Mouse (Mus musculus) spleen, adult 2 months (tissue): ENCODE data around the gene Msl3l2. TPM values are rescaled to one million over a fixed set of nuclear protein-coding genes. Genes with fewer than 3 reads are reported as not detected.

Source experiments
- DNase-seq, 2 experiments: peaks; one replicate each; pipeline versions ENCODE4 v3.0.0 to v3.0.0-alpha.2; 2012 to 2021; ENCODE audit warnings: low spot score in 2 of 2, low read depth in 1 of 2
- H3K27ac ChIP-seq: fragments of 200-500 bp; 2 replicates; pipeline ENCODE4 v1.5.1; 2012; ENCODE audit warnings: low read length, inconsistent platforms; ENCODE audit not compliant: insufficient read depth
- H3K27me3 ChIP-seq: fragments of 200-500 bp; 2 replicates; pipeline ENCODE4 v1.6.1; 2012; ENCODE audit warnings: mild to moderate bottlenecking, moderate library complexity, low read length, inconsistent platforms; ENCODE audit not compliant: control insufficient read depth, insufficient read depth
- H3K36me3 ChIP-seq: fragments of 200-500 bp; 2 replicates; pipeline ENCODE4 v1.6.1; 2012; ENCODE audit warnings: mild to moderate bottlenecking, low read length, inconsistent platforms; ENCODE audit not compliant: control insufficient read depth, insufficient read depth
- H3K4me1 ChIP-seq: fragments of 200-500 bp; 2 replicates; pipeline ENCODE4 v1.6.1; 2011; ENCODE audit warnings: inconsistent platforms; ENCODE audit not compliant: control insufficient read depth, insufficient read depth, insufficient read length
- H3K4me3 ChIP-seq: fragments of 200-500 bp; 2 replicates; pipeline ENCODE4 v1.5.1; 2011; ENCODE audit warnings: mild to moderate bottlenecking, inconsistent platforms; ENCODE audit not compliant: insufficient read depth, insufficient read length; ENCODE audit errors: extremely low read depth
- CTCF ChIP-seq: fragments of 200-500 bp; IDR thresholded peaks from 2 replicates; pipeline ENCODE4 v1.5.1; 2011; ENCODE audit warnings: mild to moderate bottlenecking, inconsistent platforms; ENCODE audit not compliant: insufficient read depth, insufficient read length, insufficient replicate concordance; ENCODE audit errors: extremely low read depth
- POLR2A ChIP-seq: fragments of 200-500 bp; IDR thresholded peaks from 2 replicates; pipeline ENCODE4 v1.6.1; 2011; ENCODE audit warnings: low read depth, low read length, inconsistent platforms
- WGBS: fragments of 180-500 bp; shearing (Covaris S2); methylation state at CpG from one replicate; pipeline ENCODE4 v1.1.7; 2018; 5-methylcytosine and 5-hydroxymethylcytosine counted together
- polyA plus RNA-seq: library from polyadenylated mRNA; depleted of rRNA; stranded (reverse); fragments of >200 nt; gene quantifications from 2 replicates; pipeline ENCODE4 v1.2.3, GENCODE M21; 2012

Msl3l2 gene
- polyA plus RNA-seq, 1 experiment, result 2.6 TPM

GRCm38 (mm10) chr10:56099126-56099525, 7.6 kb upstream of the Msl3l2 start:
- Histone ChIP-seq H3K4me3 (no peak overlapping the region), H3K27me3 (no peaks in the 10 kb centered on the region), H3K36me3 (no peaks in the 10 kb centered on the region), H3K27ac (no peak overlapping the region), H3K4me1 (no peaks in the 10 kb centered on the region)
- 94% methylated on average over 3 of the region's 3 CpGs for WGBS
- no peak for DNase-seq
- TF ChIP-seq CTCF (no peak), POLR2A (no peak)

- WGBS, result 94% methylated on average over 3 of the region's 3 CpGs
- Histone ChIP-seq H3K27ac (no peak overlapping the region), H3K4me1 (no peaks in the 10 kb centered on the region), H3K27me3 (no peaks in the 10 kb centered on the region), H3K36me3 (no peaks in the 10 kb centered on the region), H3K4me3 (no peak overlapping the region)
- no peak for TF ChIP-seq CTCF
- DNase-seq, result no peak
Observed at GRCm38 (mm10) chr10:56099641-56100310, 6.9 kb upstream of the Msl3l2 start.

GRCm38 (mm10) chr10:56106996-56107334, 248 bp downstream of the Msl3l2 start:
- TF ChIP-seq POLR2A (no peak), CTCF (no peak)
- Histone ChIP-seq H3K36me3 (no peaks in the 10 kb centered on the region), H3K27me3 (no peaks in the 10 kb centered on the region), H3K4me3 (peak overlapping the region; percentile 62), H3K4me1 (no peaks in the 10 kb centered on the region), H3K27ac (no peak overlapping the region)
- 26% methylated on average over 1 of the region's 1 CpGs for WGBS
- no peak for DNase-seq

- H3K4me1 ChIP-seq, result peaks cover 6% of the 10 kb centered on the region; the same call in 1 of the 2 replicates
- H3K27me3 ChIP-seq, result no peaks in the 10 kb centered on the region
- no peak overlapping the region for H3K27ac ChIP-seq
- 12% methylated on average over 50 of the region's 50 CpGs for WGBS
- no peak for TF ChIP-seq CTCF
- TF ChIP-seq POLR2A, result no peak
- H3K4me3 ChIP-seq, result peak overlapping the region; percentile 62
- peak; percentile 12 to 41 for DNase-seq
- no peaks in the 10 kb centered on the region for H3K36me3 ChIP-seq
Observed at GRCm38 (mm10) chr10:56114951-56115635, 8.4 kb downstream of the Msl3l2 start.

DNA sequence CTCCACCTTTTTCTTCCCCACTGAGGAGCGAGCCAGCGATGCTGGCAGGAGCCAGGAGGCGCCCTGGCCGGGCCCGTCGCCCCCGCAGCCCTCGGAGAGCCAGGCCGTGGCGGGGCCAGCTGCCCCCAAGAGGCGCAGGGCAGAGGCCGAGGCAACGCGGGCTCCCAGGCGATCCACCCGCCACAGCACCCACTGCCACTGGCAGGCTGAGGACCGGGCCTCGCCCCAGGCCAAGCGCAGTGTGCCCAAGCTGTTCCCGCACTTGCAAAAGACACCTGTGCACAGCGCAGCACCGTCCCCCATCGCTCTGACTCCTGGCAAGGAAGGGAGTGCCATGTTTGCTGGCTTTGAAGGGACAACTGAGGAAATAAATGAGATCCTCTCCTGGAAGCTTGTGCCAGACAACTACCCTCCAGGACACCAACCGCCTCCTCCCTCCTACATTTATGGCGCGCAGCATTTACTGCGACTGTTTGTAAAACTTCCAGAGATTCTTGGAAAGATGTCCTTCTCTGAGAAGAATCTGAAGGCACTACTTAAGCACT, 9.0 kb downstream of the Msl3l2 start:
- 64% methylated on average over 25 of the region's 27 CpGs for WGBS
- DNase-seq, result no peak
- Histone ChIP-seq H3K36me3 (no peaks in the 10 kb centered on the region), H3K27me3 (no peaks in the 10 kb centered on the region), H3K4me1 (peaks cover 6% of the 10 kb centered on the region; the same call in 1 of the 2 replicates), H3K4me3 (peak overlapping the region; percentile 62), H3K27ac (no peak overlapping the region)
- TF ChIP-seq POLR2A (no peak), CTCF (no peak)

- Histone ChIP-seq H3K27ac (no peak overlapping the region), H3K4me1 (no peaks in the 10 kb centered on the region), H3K27me3 (no peaks in the 10 kb centered on the region), H3K4me3 (no peak overlapping the region), H3K36me3 (no peaks in the 10 kb centered on the region)
- 90% methylated on average over 1 of the region's 1 CpGs for WGBS
- no peak for DNase-seq
- no peak for TF ChIP-seq CTCF
- TF ChIP-seq POLR2A, result no peak
Observed at GRCm38 (mm10) chr10:56126972-56127371, 20.3 kb downstream of the Msl3l2 start.

- DNase-seq, result no peak
- H3K27me3 ChIP-seq, result no peaks in the 10 kb centered on the region
- no peak overlapping the region for H3K4me3 ChIP-seq
- 91% methylated on average over 2 of the region's 2 CpGs for WGBS
- no peaks in the 10 kb centered on the region for H3K36me3 ChIP-seq
- H3K4me1 ChIP-seq, result no peaks in the 10 kb centered on the region
- H3K27ac ChIP-seq, result no peak overlapping the region
- TF ChIP-seq CTCF, result no peak
- no peak for TF ChIP-seq POLR2A
Observed at GRCm38 (mm10) chr10:56129642-56130041, 22.9 kb downstream of the Msl3l2 start.
